Mouse (Mus musculus) ovary, postnatal 36 days (tissue): ENCODE data around the gene 4930451I11Rik.

Experiments used
- DNase-seq: peaks from one replicate; pipeline ENCODE4 v3.0.0; 2022; ENCODE audit warnings: low spot score, mixed read lengths

4930451I11Rik gene

GRCm38 (mm10) chr7:126780971-126781635, 50.3 kb downstream of the 4930451I11Rik start, which contains the start of gene Tbx6:
Gene Tbx6 (plus strand): TSS chr7:126781483.
- DNase-seq, result no peak
